ENCODE assay signal across 23 mouse cellular contexts in the genomic region with DNA sequence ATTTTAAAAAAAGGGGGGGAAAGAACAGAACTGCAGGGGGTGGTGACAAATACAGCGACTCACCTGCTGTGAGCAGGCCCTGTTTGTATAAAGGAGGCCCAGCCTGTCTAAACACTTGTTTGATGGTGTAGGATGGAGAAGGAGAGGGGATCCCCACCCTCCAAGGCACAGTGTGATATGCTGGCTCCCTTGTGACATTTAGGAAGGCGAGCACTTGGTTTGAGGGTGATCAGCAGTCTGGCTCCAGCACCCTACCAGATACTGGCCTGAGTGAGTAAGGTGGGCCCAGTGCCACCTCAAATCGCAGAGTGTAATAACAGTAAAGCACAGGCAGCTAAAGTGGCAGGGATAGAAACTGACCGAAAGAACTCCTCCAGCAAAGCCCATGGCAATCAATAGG.
DNase-seq lines count a peak whose midpoint lies in the region; ATAC-seq and TF ChIP-seq lines count a peak whose summit lies in the region.
"Had no signal": no experiment of that assay in that cellular context is flagged by ENCODE, and none has a peak within 500 bp of the region (broad histone marks: within the 10 kb centered on the region; RNA-seq: fewer than 3 reads in every experiment).

No protein-coding gene starts in this region.

- H3K4me2 ChIP-seq in forebrain, embryonic 16.5 days (ENCODE audit: low read length) = no peak overlapping the region
- no peak overlapping the region for H3K4me2 ChIP-seq in forebrain, embryonic 15.5 days (replicated peaks)
- H3K4me2 ChIP-seq in kidney, embryonic 16.5 days (replicated peaks; ENCODE audit: low read depth, low read length) = no peak overlapping the region
- no peak overlapping the region for H3K4me2 ChIP-seq in hindbrain, postnatal 0 days (ENCODE audit: low read depth, low read length)
- H3K4me2 ChIP-seq: embryonic facial prominence, embryonic 12.5 days; heart, embryonic 15.5 days; liver, embryonic 15.5 days; midbrain, embryonic 12.5 days had no signal

- H3K9ac ChIP-seq in forebrain, embryonic 16.5 days (replicated peaks; ENCODE audit: low read depth, low read length) = no peak overlapping the region
- H3K9ac ChIP-seq in forebrain, embryonic 15.5 days (replicated peaks) = no peak overlapping the region
- H3K9ac ChIP-seq in kidney, embryonic 16.5 days (replicated peaks; ENCODE audit: low read length) = no peak overlapping the region
- no peak overlapping the region for H3K9ac ChIP-seq in hindbrain, postnatal 0 days (replicated peaks; ENCODE audit: low read length)
- H3K9ac ChIP-seq: embryonic facial prominence, embryonic 12.5 days; forebrain, postnatal 0 days; heart, embryonic 15.5 days; liver, embryonic 15.5 days; midbrain, embryonic 12.5 days had no signal

- H3K9me3 ChIP-seq in forebrain, embryonic 16.5 days (ENCODE audit: control insufficient read depth, low read length) = no peaks in the 10 kb centered on the region
- H3K9me3 ChIP-seq in forebrain, embryonic 15.5 days = no peaks in the 10 kb centered on the region
- H3K9me3 ChIP-seq in kidney, embryonic 16.5 days (ENCODE audit: low read length) = no peaks in the 10 kb centered on the region
- H3K9me3 ChIP-seq in hindbrain, postnatal 0 days (ENCODE audit: low read length) = no peaks in the 10 kb centered on the region
- H3K9me3 ChIP-seq: embryonic facial prominence, embryonic 12.5 days; heart, embryonic 15.5 days; liver, embryonic 15.5 days; midbrain, embryonic 12.5 days had no signal

- peaks cover 9% of the 10 kb centered on the region for H3K4me1 ChIP-seq in forebrain, embryonic 16.5 days (replicated peaks; ENCODE audit: control insufficient read depth, insufficient read depth, low read length)
- H3K4me1 ChIP-seq in forebrain, embryonic 15.5 days = peaks cover 12% of the 10 kb centered on the region
- H3K4me1 ChIP-seq in kidney, adult 2 months (ENCODE audit: control insufficient read depth, insufficient read depth, low read length) = peaks cover 16% of the 10 kb centered on the region
- H3K4me1 ChIP-seq in kidney, embryonic 16.5 days (ENCODE audit: insufficient read depth, low read length) = peaks cover 24% of the 10 kb centered on the region
- H3K4me1 ChIP-seq in brown adipose tissue, adult 24 weeks (ENCODE audit: control insufficient read depth, insufficient read depth, insufficient read length, low read length) = peaks cover 33% of the 10 kb centered on the region
- peaks cover 7% of the 10 kb centered on the region for H3K4me1 ChIP-seq in hindbrain, postnatal 0 days (ENCODE audit: insufficient read depth, low read length)
- H3K4me1 ChIP-seq: midbrain, embryonic 12.5 days had no signal

- TF ChIP-seq POLR2A in kidney, adult 2 months (IDR thresholded peaks at IDR 0.05; ENCODE audit: low read depth, low read length) = no peak

- H3K4me3 ChIP-seq in forebrain, embryonic 16.5 days (replicated peaks; ENCODE audit: low read length) = no peak overlapping the region
- H3K4me3 ChIP-seq in forebrain, embryonic 15.5 days = no peak overlapping the region
- no peak overlapping the region for H3K4me3 ChIP-seq in kidney, adult 2 months (ENCODE audit: insufficient read depth, low read depth, low read length)
- H3K4me3 ChIP-seq in kidney, embryonic 16.5 days (ENCODE audit: low read length) = no peak overlapping the region
- no peak overlapping the region for H3K4me3 ChIP-seq in brown adipose tissue, adult 24 weeks (ENCODE audit: insufficient read depth, low read depth, low read length)
- no peak overlapping the region for H3K4me3 ChIP-seq in hindbrain, postnatal 0 days (ENCODE audit: low read length)
- H3K4me3 ChIP-seq: embryonic facial prominence, embryonic 12.5 days; heart, embryonic 15.5 days; layer of hippocampus, adult 2 months; liver, embryonic 15.5 days; midbrain, embryonic 12.5 days had no signal

- WGBS in forebrain, embryonic 16.5 days = 71% methylated on average over 4 of the region's 4 CpGs
- WGBS in forebrain, embryonic 15.5 days = 67% methylated on average over 4 of the region's 4 CpGs
- 81% methylated on average over 4 of the region's 4 CpGs for WGBS in kidney, adult 2 months
- 82% methylated on average over 4 of the region's 4 CpGs for WGBS in kidney, embryonic 16.5 days
- WGBS in hindbrain, postnatal 0 days = 66% methylated on average over 4 of the region's 4 CpGs

- DNase-seq in kidney, adult 2 months = no peak
- no peak for DNase-seq in hindbrain, postnatal 0 days (ENCODE audit: low spot score)
- DNase-seq in cerebellum, postnatal 14 days = no peak
- no peak for DNase-seq in cerebellum, postnatal 4 days (ENCODE audit: low spot score in 2 of 2)
- DNase-seq: adrenal gland, postnatal 36 days; cerebellum, adult 2 months; forebrain, postnatal 0 days; right cerebral cortex, postnatal 14 days; spleen, adult 18-20 months; thymus, postnatal 36 days had no signal

- 0 out of 2 replicates have a peak, but pooled peaks have one; percentile 33 for ATAC-seq in forebrain, embryonic 16.5 days
- no peak for ATAC-seq in forebrain, embryonic 15.5 days (replicated peaks)
- no peak for ATAC-seq in kidney, embryonic 16.5 days (ENCODE audit: low FRiP score, low TSS enrichment)
- 0 out of 2 replicates have a peak, but pooled peaks have one; percentile 10 for ATAC-seq in hindbrain, postnatal 0 days
- ATAC-seq: CD4-positive, CD25-positive, alpha-beta regulatory T cell, adult 4 months; forebrain, postnatal 0 days; lung, postnatal 0 days had no signal

- TF ChIP-seq CTCF in kidney, adult 2 months (conservative IDR thresholded peaks at IDR 0.05; ENCODE audit: insufficient read depth, insufficient read length, low read depth, low read length) = no peak
- TF ChIP-seq CTCF in hindbrain, postnatal 0 days (IDR thresholded peaks at IDR 0.05; ENCODE audit: low read depth) = no peak

- no peak overlapping the region for H3K27ac ChIP-seq in forebrain, embryonic 16.5 days (ENCODE audit: low read length)
- H3K27ac ChIP-seq in forebrain, embryonic 15.5 days (replicated peaks) = no peak overlapping the region
- H3K27ac ChIP-seq in kidney, adult 2 months (ENCODE audit: insufficient read depth, low read depth, low read length) = 0 out of 2 replicates have a peak overlapping the region, but pooled peaks have one; percentile 1
- no peak overlapping the region for H3K27ac ChIP-seq in kidney, embryonic 16.5 days (ENCODE audit: low read length)
- peak overlapping the region; percentile 69 for H3K27ac ChIP-seq in brown adipose tissue, adult 24 weeks (replicated peaks; ENCODE audit: low read depth, low read length)
- no peak overlapping the region for H3K27ac ChIP-seq in hindbrain, postnatal 0 days
- H3K27ac ChIP-seq: embryonic facial prominence, embryonic 12.5 days; heart, embryonic 15.5 days; kidney, postnatal 0 days; liver, embryonic 15.5 days; midbrain, embryonic 12.5 days had no signal

- no peaks in the 10 kb centered on the region for H3K27me3 ChIP-seq in forebrain, embryonic 16.5 days (replicated peaks; ENCODE audit: control insufficient read depth, insufficient read depth, low read length)
- H3K27me3 ChIP-seq in forebrain, embryonic 15.5 days = no peaks in the 10 kb centered on the region
- no peaks in the 10 kb centered on the region for H3K27me3 ChIP-seq in kidney, adult 2 months (replicated peaks; ENCODE audit: control insufficient read depth, insufficient read depth, low read length)
- H3K27me3 ChIP-seq in kidney, embryonic 16.5 days (ENCODE audit: insufficient read depth, low read length) = no peaks in the 10 kb centered on the region
- no peaks in the 10 kb centered on the region for H3K27me3 ChIP-seq in hindbrain, postnatal 0 days (ENCODE audit: insufficient read depth, low read length)
- H3K27me3 ChIP-seq: embryonic facial prominence, embryonic 12.5 days; heart, embryonic 15.5 days; liver, embryonic 15.5 days; midbrain, embryonic 12.5 days had no signal

- H3K36me3 ChIP-seq in forebrain, embryonic 16.5 days (ENCODE audit: control insufficient read depth, insufficient read depth) = no peaks in the 10 kb centered on the region
- no peaks in the 10 kb centered on the region for H3K36me3 ChIP-seq in forebrain, embryonic 15.5 days
- H3K36me3 ChIP-seq in kidney, adult 2 months (ENCODE audit: control insufficient read depth, insufficient read depth, low read length) = no peaks in the 10 kb centered on the region
- no peaks in the 10 kb centered on the region for H3K36me3 ChIP-seq in kidney, embryonic 16.5 days (ENCODE audit: insufficient read depth, low read length)
- no peaks in the 10 kb centered on the region for H3K36me3 ChIP-seq in hindbrain, postnatal 0 days (ENCODE audit: insufficient read depth, low read length)
- H3K36me3 ChIP-seq: embryonic facial prominence, embryonic 12.5 days; G1E; heart, embryonic 15.5 days; liver, embryonic 15.5 days; midbrain, embryonic 12.5 days had no signal

Comparison
In these comparisons a context has a peak if more than half of its experiments do, and no peak if none do; other contexts are left out.
1. ATAC-seq: peak in forebrain, embryonic 16.5 days (single experiment) and hindbrain, postnatal 0 days (single experiment); none in forebrain, embryonic 15.5 days (single experiment) and kidney, embryonic 16.5 days (single experiment).
2. H3K27ac ChIP-seq: peak in kidney, adult 2 months (single experiment) and brown adipose tissue, adult 24 weeks (single experiment); none in forebrain, embryonic 16.5 days (single experiment), forebrain, embryonic 15.5 days (single experiment), kidney, embryonic 16.5 days (single experiment) and hindbrain, postnatal 0 days (single experiment).